Mouse (Mus musculus) neutrophil, adult 5-6 weeks (primary cell): ENCODE measurements around the gene Arhgap19. TPM values are rescaled to one million over a fixed set of nuclear protein-coding genes. Genes with fewer than 3 reads are reported as not detected.
A peak's percentile ranks its signal among the peaks of the same experiment; 100 is the strongest.

Experiments used
- ATAC-seq: fragments of 151-379, 151-347 bp; 2 replicates; pipeline ENCODE4 v1.8.0; 2017; ENCODE audit warnings: mild to moderate bottlenecking, moderate TSS enrichment; ENCODE audit not compliant: insufficient number of reproducible peaks, poor library complexity, low FRiP score, severe bottlenecking; ENCODE audit errors: extremely low read depth
- total RNA-seq: library from RNA; stranded (forward); fragments of 200-1000 nt; gene quantifications from 2 replicates; pipeline ENCODE4 v1.2.3, GENCODE M21; 2017

Arhgap19 gene
- total RNA-seq, 1 experiment from 2014 or later, result 2.7 TPM

DNA sequence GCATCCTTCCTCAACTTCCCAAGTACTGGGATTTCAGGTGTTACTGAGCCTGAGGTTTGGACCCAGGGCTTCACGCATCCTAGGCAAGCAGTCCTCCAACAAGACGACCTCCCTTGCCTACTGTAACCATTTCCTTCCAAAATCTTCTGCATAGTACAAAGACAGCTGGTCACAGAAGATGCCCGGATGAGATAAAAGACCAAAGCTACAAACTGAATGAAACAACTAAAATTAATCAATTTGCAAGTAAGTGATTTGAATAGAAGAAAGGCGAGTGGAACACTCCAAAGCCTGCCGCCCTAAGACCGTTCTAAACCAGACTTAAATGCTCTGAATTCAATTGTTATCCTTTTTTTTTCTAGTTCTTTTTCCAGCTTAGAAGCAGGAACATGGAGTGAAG, 33.6 kb upstream of the Arhgap19 start:
- ATAC-seq, result no peak

DNA sequence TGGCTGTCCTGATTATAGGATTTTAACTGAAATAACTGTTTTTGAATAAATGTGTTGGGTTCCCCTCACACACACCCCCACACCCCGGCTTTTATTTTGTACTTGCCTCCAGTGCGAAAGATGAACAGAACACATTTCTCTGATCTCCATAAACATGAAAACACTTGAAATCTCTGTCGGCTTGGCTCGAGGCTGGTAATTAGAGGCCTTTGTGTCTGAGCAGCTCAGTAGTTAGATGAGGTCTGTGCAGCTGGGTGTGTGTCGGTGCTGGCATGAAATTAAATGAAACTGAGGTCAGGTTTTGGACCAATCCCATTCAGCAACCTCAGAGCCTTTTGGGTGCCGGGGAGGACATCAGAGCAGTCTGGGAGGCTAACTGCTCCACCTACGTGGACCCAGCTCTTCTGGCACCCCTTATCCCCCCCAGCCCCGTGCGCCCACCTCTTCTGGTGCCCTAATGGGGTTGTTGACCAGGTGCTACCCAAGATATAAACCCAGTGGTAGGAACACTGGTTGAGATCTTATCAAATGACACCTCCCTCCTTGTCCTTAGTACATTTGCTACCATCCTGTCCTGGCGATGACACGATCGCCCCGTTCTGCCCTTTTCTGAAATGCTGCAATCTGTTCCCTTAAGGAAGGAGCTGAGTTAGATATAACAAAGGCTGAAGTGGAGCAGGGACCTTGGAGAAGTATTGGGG, 30.8 kb upstream of the Arhgap19 start:
- no peak for ATAC-seq

DNA sequence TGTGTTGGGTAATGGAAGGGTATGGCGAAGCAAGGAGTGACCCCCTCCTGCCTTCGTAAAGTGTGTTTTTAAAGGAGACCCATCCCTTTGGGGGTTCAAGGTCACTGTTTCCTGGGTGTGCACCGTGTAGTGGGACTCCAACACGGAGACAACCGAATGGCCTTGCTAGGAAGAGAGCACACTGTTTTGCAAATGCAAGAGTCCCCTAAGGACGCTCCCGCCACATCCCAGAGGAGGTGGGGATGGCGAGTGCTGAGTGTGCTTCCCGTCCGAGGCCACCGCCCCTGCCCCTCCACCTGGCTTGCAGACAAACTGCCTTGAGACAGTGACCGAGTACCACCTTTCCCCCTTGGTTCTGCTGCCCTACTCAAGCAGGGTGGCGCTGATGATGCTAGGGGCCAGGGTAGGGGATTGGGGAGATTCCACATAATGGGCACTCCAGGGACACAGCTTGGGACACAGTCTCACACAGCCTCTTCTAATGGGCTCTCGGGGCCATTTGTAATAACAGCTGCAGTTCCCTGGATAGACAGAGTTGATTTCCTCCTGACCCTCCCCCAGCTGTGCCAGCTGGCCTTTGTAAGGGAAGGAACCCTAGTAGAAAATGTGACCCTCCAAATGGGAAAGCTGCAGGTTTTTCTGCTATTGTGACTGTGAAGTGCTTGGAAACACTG, 30.0 kb upstream of the Arhgap19 start:
- ATAC-seq, result no peak

DNA sequence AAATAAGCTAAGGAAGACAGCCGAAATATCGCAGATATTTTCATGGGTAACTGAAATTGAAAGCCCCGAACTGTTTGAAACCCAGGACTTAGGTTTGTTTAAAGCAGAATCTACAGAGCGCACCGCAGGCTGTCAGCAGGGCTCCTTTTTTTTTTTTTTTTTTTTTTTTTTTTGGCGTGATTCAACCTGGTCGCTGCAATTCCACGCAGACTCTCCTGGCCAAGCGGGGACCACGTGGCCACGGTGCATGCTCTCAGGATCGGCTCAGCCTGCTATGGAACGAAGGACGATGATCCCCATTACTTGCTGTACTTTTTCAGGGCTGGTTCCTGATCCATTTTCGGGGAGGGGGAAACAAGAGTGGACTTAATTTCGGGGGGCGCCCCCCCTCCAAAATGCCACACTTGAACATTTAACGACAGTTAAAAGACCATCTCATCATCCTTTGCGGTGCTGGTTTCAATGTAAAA, 29.3 kb upstream of the Arhgap19 start:
- no peak for ATAC-seq

DNA sequence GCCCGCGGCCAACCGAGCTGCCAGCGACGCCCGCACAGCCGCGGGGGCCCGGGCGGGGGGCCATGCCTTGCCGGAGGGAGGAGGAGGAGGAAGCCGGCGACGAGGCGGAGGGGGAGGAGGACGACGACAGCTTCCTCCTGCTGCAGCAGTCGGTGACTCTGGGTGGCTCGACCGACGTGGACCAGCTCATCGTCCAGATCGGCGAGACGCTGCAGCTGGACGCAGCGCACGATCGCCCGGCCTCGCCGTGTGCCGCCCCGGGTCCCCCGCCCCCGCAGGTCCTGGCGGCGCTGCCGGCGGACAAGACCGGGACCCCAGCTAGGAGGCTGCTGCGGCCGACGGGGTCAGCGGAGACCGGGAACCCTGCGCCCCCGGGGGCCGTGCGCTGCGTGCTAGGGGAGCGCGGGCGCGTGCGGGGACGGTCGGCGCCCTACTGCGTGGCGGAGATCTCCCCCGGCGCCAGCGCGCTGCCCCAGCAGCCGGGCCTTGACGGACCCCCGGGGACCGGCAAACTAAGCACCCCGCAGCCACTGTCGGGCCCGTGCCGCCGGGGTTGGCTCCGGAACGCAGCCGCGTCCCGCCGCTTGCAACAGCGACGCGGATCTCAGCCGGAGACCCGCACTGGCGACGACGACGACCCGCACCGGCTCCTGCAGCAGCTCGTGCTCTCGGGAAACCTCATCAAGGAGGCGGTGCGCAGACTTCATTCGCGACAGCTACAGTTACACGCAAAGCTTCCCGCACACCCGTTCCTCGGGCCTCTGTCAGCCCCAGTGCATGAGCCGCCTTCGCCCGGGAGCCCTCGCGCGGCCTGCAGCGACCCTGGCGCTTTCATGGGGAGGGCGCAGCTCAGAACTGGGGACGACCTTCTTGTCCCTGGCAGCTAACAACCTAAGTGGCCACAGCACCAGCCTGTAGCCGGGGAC, 28.5 kb upstream of the Arhgap19 start:
- ATAC-seq, result peak; percentile 75

DNA sequence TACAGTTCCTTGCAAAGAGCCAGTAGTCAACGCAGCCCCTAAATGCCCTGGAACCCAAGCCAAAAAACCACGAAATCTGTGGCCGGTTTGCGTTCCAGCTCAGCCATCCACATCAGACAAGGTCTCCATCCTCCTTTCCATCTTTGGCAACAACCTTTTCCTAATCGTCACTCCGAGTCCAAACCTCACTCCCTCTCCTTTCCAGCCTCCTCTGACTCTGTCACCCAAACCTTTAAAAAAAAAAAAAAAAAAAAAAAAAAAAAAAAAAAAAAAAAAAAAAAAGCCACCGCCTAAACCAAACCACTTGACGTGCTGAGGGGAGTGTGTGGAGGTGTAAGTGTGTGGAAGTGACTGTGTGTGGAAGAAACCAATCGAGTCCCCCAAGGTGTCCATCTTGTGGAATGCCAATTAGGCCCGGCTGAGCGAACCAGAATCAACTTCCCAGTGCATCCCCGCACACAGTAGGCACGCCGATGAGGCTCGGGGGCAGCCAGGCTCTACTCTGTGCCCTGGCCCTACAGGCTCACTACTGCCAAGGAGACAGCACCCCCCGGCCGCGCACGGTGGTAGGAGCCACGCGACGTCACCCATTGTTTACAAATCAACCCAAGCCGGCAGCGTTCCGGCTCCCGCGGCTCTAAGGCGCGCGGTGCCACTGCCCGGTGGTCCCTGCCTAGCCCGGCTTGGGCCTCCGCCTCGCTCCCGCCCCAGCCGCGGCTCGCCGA, 27.7 kb upstream of the Arhgap19 start, which contains the start of gene Frat1:
Gene Frat1 (plus strand): TSS at position 590 of the 725 bp plus-strand sequence.
- peak; percentile 84 for ATAC-seq

DNA sequence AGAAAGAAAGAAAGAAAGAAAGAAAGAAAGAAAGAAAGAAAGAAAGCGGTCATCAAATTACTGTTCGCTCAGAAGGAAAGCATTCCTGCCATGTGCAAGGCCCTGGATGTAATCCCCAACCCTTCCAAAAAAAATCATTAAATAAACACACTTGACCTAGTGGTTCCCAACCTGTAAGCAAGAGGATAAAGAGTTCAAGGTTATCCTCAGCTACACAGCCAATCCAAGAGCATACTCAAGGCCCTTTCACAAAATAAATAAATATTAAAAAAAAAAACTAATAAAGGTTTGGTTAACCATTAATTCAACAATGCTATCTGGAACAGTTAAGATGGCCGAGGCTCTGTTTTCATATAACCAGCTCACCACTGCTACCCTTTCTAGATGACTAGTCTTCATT, 27.1 kb upstream of the Arhgap19 start:
- ATAC-seq, result no peak

DNA sequence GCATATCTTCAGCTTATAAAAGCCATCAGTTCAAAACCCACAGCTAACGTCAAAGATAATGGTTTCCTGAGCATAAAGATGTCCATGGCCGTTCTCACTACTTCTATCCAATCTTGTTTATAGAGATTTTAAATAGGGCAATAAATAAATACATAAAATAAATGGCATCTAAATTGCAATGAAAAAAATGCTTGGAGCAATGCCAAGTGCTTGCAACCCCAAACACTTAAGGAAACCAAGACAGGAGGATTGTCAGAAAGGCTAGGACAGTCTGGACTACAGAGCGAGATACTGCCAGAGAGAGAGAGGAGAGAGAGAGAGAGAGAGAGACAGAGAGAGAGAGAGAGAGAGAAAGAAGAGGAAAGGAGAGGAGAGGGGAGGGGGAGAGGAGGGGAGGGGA, 24.7 kb upstream of the Arhgap19 start:
- ATAC-seq, result no peak

DNA sequence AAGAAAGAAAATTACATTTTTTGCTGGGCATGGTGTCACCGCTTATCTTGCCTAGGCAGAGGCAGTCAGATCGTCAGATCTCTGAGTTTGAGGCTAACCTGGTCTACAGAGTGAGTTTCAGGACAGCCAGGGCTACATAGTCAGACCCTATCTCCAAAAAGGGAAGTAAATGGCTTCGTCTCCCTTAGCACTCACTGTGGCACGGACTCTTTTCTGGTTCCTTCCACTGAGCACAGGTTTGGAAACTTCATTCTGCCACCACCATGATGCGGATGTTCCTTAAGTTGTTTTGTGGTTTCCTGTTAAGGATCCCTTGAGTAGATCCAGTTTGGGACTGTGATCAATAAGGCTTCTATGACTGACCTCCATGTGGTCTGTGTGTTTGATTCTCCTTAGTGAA, 23.1 kb upstream of the Arhgap19 start:
- no peak for ATAC-seq

DNA sequence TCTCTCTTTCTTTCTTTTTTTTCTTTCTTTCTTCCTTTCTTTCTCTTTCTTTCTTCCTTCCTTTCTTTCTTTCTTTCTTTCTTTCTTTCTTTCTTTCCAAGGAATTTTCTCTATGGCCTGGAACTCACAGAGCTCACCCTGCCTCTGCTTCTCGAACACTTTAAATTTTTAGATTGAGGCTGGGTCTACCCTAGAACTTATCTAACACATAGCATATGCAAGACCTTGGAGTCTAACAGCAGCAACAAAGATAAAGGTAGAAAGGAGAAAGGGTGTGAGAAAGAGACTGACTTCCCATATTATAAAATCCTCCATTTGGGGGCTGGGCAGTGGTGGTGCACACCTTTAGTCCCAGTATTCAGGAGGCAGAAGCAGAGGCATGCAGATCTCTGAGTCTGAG, 20.7 kb upstream of the Arhgap19 start:
- ATAC-seq, result no peak

DNA sequence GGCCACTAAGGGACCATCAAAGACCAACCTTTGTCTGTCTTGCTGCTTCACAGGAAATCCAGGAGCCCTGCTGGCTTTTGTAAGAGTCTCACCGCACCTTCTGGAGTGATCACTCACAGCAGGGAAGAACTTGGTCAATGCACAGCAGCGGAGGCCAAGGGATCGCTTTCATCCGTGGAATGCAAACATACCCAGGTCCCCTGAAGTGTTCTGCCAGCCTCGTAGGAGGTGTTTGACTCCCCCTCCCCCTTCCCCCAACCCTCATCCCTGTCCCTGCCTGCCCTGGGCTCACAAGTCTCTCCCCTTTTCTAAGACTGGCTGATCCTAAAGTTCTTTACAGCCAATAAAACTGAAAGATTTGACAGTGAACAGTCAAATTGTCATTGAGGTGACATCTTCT, 19.6 kb upstream of the Arhgap19 start:
- no peak for ATAC-seq

DNA sequence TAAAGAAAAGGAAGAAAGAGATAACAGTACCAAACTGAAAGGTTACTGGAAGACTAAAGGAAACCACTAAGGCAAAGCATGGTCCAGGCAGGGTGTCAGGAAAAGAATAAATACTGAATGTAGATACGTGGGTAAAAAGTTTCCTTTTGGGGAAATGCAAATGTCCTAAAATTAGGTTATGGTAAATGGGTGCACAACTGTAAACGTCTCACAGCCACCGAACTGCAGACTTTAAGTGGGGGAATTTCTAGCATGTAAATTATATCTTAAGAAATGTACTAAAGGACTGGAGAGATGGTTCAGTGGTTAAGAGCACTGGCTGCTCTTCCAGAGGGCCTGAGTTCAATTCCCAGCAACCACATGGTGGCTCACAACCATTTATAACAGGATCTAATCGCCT, 16.9 kb upstream of the Arhgap19 start:
- ATAC-seq, result no peak

DNA sequence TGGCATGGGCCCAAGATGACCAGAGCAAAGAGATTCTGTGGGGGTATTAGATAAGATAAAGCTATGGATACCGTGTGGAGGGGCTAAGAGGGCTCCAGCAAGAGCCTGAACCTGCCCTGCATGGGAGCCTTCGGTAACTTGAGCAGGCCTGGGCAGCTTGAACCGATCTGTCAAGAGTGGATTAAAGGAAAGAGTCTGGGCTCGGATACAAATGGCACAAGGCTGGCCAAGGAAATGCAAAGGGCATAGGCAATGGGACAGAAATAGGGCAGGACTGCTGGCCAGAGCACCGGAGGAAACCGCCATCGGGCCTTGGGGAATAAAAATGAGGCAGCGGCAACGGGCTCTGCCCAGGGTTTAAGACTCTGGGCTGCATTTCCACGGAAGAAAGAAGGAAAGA, 15.5 kb upstream of the Arhgap19 start:
- no peak for ATAC-seq

DNA sequence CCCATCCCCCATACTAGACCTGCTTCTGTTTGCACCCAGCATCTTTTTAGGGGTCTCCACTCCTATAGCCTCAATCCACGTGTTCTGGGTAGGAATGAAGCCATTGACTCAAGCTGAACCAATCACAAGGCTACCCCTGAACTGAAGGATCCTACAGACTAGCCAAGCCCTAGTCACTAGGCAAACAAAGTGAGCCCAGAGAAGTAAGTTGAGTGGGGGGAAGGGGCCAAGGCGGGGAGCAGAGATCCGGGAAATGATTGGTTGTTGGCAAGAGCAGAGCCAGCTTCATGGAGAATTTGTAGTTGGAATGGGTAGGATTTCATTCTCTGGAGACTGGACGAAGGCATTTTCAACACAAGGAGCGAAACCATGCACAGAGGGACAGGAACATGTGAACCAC, 15.1 kb upstream of the Arhgap19 start:
- no peak for ATAC-seq

DNA sequence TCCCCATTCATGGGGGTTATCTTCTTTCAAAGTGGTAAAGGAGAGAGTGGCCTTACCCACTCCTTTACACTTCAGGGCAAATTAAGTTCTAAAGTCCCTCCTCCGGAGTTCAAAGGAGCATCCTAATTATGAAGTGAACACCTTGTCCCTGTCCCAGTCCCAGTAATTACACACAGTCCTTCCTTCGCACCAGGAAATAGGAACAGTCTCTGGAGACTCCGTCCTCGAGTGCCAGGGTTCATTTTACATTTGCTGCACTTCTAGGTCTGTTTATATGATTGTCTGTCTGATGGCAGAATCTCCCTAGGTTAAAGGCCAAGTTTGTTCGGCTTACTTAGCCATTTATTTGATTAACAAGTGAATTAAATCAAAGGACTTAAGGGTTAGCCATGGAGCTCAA, 14.6 kb upstream of the Arhgap19 start:
- ATAC-seq, result no peak

DNA sequence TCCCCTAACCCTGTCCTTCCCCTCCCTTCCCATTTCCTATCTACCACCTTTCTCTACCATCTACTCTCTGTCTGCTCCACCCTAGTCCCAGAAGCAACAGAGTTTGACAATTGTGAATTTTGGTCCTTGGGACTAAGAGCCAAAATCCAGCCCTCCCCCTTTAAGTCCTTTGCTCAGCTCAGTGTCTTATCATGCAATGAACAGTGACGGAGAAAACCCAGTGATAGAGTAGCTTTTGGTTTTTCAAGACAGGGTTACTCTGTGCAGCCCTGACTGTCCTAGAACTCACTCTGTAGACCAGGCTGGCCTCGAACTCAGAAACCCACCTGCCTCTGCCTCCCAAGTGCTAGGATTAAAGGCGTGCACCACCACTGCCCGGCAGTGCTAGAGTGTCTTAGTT, 11.5 kb upstream of the Arhgap19 start:
- no peak for ATAC-seq

DNA sequence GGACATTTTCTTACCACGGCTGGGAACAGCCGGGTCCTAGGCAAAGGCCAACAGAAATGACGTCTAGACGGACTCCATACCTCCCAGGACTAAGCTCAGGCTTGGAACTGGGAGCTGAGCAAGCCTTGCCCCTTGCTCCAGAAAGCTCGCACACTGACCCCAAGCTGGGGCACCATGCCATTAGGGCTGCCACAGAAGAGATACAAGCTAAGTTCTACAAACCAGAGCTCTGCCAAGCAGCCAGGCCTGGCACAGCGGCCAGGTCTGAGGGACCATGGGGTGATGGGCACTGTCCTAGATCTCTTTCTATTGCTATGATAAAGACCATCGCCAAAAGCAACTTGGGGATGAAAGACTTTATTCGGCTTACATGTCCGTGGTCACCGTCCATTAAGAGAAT, 10.7 kb upstream of the Arhgap19 start:
- ATAC-seq, result no peak

DNA sequence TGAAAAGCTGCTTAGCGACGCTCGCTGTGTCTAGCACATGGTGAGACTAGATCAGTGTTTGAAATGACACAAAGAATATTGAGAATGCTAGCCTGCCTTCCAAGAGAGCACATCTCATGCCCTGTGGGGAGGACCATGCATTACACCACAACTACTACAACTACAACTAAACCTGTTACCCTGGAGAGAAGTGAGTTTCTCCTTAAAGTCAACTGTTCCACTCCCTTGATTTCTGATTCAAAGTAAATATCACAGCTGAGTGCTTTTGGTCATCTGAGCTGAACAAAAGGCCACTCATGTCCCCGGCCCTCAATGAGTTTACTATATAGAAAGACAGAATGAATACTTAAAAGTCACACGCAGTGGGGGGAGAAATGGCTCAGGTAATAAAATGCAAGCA, 8.2 kb upstream of the Arhgap19 start:
- ATAC-seq, result no peak

DNA sequence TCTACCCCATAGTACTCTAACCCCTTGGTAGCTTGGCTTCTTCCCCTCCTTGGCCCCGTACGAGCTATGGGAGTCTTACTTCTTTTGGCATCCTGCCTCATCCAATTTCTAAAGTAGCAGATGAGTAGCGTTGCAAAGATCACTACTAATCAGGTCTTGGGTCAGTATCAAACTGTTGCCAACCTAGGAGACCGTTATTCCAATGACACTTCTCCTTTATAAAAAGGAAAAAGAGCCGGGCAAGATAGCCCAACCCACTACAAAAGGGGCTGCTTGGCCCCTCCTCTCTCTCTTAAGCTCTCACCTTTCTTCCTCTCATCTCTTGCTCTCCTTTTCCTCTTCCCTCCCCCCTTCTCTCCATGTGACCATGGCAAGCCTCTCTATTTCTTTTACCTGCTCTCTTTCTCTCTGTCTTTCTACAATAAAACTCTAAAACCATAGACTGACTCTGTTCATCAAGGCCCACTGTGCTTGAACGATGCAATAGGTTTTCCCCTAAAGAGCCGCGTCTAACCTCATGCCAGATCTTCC, 6.3 kb upstream of the Arhgap19 start:
- ATAC-seq, result no peak
